Mouse (Mus musculus) neural tube, embryonic 10.5 days (tissue): Measurements from ENCODE around the gene Pxmp4.

ENCODE experiments used
- DNase-seq: peaks from one replicate; pipeline ENCODE4 v3.0.0-alpha.2; 2017; ENCODE audit warnings: low spot score; ENCODE audit errors: extremely low spot score

Pxmp4 gene

GRCm38 (mm10) chr2:154603638-154604153 lies at the start of gene Pxmp4:
Gene Pxmp4 (minus strand): TSS chr2:154603708.
- peak; percentile 91 for DNase-seq

DNA sequence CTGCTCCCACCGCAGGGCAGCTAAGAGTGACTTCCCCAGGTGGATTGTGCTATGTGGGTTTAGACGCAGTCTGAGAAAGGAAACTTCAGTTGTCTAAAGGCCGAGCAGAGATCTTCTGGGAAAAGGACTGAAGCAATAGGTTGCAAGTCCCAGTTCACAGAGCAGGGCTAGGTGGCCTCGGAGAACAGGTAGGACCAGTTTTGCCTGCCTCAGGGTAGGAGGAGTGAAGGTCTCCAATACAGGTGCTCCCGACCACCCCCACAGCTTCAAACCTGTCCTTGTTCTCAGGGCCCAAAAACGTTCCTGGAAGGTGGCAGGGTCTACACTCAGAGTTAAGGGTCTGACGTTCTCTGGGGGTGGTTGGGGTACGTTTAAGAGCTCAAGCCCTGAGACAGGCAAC lies 47.9 kb upstream of the Pxmp4 start, which contains the start of gene Chmp4b:
Chmp4b (plus strand) TSS at position 343 of the 400 bp plus-strand sequence.
- no peak for DNase-seq

GRCm38 (mm10) chr2:154650404-154650803 lies 46.9 kb upstream of the Pxmp4 start:
- no peak for DNase-seq

DNA sequence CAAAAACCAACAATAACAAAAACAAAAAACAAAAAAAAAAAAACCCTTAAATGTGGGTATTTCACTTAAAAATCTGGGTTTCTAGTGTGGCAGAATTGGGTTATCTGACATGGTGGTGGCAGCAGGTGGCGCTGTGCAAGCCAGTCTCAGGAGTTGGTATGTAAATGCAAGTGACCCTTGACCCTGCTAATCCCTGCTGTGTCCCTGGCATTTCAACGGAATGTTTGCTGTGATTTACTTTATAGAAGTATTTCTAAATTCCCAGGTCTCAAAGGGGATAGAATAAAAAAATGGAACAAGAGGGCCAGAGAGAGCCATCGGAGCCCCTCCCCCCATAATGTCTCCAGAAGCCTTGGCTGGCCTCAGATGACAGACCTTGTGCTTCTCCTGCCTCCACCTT lies 44.6 kb upstream of the Pxmp4 start:
- DNase-seq = peak; percentile 26

GRCm38 (mm10) chr2:154646634-154647033 lies 43.1 kb upstream of the Pxmp4 start:
- DNase-seq = no peak

DNA sequence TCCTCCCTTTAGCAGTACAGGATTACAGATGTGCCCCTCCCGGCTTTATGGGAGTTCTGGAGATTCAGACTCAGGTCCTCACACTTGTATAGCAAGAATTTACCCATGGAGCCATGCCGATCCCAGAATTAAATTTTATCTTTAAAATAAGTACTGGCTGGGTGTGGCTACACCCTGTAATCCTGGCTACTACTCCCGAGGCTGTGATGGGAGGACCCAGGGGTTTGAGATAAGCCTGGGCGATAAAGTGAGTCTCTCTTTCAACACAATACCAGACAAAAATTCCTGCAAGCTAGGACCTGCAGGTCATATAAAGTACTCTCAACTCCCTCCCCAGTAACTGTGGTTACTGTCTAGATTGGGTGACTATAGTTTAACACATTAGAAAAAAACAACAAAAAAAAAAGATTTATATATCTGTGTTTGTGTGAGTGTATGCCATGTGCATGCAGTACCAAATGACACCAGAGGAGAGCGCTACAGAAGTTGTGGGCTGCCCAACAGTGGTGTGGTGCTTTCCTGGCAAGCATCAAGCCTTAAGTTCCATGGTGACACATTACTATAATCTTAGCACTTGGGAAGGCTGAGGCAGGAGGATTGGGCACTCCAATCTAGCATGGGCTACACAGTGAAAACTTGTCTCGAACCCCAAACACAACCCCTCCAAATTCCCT lies 39.3 kb upstream of the Pxmp4 start:
- no peak for DNase-seq

DNA sequence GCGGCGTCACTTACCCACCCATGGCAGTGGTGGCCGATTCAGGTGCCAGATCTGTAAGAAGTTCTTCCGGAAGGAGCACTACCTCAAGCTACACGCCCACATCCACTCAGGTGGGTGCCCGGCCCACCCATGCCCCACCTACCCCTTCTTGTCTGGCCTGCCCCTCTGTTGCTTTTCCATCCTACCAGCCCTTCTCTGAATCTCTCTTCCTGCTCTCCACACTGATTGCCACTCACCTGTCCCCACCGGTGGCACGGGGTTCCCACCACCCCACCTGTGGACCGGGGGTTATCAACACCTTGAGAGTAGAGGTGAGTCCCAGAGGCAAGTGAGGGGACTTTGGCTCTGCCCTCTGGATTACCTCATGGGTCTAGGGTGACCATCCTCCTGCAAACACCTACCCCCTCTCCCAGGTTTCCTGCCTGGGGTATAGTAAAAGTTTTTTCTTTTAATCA lies 38.5 kb upstream of the Pxmp4 start:
- no peak for DNase-seq

DNA sequence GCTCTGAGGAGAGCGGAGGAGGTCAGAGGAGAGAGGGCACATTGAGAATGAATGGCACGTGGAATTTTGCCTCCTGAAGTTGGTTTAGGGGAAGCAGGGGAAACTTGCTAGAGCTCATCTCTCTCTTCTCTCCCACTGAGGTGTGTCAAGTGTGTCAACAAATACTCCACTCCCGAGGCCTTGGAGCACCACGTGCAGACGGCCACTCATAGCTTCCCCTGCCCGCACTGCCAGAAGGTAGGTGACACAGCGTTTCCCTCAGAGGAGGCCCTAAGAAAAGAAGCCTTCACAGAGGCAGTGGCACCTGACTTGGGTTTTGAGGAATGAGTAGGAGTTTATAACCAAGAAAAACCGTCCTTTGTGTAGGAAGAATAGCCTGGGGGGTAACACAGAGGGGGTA lies 37.7 kb upstream of the Pxmp4 start:
- DNase-seq = no peak

DNA sequence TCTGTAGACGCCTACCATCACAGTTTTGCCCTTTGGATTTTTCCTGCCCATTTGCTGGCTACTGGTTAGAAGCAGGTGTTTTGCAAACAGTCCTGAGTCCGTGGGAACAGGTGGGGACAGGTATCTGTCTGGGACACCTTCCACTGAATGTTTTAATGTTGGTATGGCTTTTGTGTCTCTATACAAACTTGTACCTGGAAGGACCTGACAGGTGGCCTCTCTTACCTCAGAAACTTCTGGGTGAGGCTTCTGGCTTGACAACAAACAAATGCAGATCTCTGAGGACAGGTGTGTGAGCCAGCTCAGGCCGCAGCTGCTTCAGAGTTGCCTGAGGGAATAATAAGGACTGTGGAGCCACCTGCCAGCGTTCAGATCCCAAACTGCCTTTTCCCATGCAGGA lies 35.6 kb upstream of the Pxmp4 start:
- DNase-seq = no peak

GRCm38 (mm10) chr2:154638521-154638920 lies 35.0 kb upstream of the Pxmp4 start:
- DNase-seq = no peak

- no peak for DNase-seq
Measured at GRCm38 (mm10) chr2:154635826-154636225, 32.3 kb upstream of the Pxmp4 start.

- no peak for DNase-seq
Measured at GRCm38 (mm10) chr2:154633876-154634644, 30.6 kb upstream of the Pxmp4 start.

- no peak for DNase-seq
Measured at GRCm38 (mm10) chr2:154633039-154633742, 29.7 kb upstream of the Pxmp4 start.

GRCm38 (mm10) chr2:154632203-154632780 lies 28.8 kb upstream of the Pxmp4 start:
- DNase-seq = no peak

GRCm38 (mm10) chr2:154630531-154630930 lies 27.0 kb upstream of the Pxmp4 start:
- DNase-seq = no peak

DNA sequence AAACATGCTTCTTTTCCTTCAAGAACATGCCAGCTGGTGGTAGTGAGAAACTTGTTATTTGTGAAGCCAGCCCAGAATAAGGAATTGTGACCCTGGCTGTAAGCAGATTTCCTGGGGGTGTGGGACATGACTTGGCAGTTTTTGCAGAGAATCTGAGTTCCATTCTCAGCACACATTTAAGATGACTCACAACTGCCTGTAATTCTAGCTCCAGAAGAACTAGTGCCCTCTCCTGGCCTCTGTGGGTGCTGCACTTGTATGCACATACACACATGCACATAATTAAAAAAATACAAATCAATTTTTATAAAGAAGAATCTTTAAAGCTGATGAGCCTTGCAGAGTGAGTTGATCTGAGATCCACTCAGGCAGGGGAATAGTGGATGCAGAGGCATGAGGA lies 20.6 kb upstream of the Pxmp4 start:
- DNase-seq = no peak

- DNase-seq = no peak
Measured at GRCm38 (mm10) chr2:154621684-154622083, 18.2 kb upstream of the Pxmp4 start.

GRCm38 (mm10) chr2:154617061-154617460 lies 13.6 kb upstream of the Pxmp4 start:
- no peak for DNase-seq

- no peak for DNase-seq
Measured at GRCm38 (mm10) chr2:154615674-154616073, 12.2 kb upstream of the Pxmp4 start.

DNA sequence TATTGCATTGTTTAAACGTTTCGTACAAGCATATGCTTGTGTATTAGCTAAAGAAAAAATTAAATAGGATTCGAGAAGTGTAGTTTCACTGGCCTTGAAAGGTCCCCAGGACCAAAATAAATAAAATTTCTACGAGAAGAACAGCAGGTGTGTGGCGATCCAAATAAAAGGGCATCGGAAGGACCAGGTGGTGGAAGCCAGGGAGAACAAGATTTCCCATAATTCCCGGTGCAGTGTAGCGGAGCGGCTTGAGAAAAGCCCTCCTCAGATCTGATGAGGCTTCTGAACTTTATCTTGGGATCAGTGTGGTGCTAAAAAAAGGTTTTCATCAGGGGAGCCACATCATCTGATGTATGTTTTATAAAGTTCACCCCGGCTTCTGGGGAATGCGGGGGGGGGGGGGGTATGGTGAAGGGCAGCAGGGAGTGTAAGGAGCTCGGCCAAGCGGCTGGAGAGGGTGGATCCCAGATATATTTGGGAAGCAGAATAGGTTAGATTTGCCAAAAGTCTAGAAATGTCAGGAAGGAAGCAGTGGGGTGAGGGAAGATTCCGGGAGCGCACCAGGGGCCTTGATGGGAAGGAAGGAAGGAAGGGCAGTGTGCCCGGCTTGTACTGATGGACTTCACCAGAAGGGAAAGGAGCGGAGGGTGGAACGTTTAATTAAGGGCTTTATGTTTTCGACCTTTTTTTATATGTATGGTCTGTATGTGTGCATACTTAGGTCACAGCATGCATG lies 11.5 kb upstream of the Pxmp4 start:
- no peak for DNase-seq
